Comparison of ENCODE assay signal across 18 mouse cellular contexts in genomic region chr12:34221014-34221413, GRCm38 (mm10).
DNase-seq lines count a peak whose midpoint lies in the region; ATAC-seq lines count a peak whose summit lies in the region.
"Had no signal": no experiment of that assay in that cellular context is flagged by ENCODE, and none has a peak within 500 bp of the region (broad histone marks: within the 10 kb centered on the region; RNA-seq: fewer than 3 reads in every experiment).

No protein-coding gene starts in this region.

- H3K27ac ChIP-seq in embryonic facial prominence, embryonic 11.5 days (replicated peaks; ENCODE audit: low read depth, low read length), result no peak overlapping the region
- peak overlapping the region; percentile 50; the same call in 1 of the 2 replicates for H3K27ac ChIP-seq in limb, embryonic 11.5 days (replicated peaks; ENCODE audit: low read depth, low read length)
- H3K27ac ChIP-seq: liver, embryonic 14.5 days; midbrain, embryonic 10.5 days had no signal

- DNase-seq in embryo, embryonic 10 days (ENCODE audit: low spot score), result peak; percentile 37
- no peak for DNase-seq in embryo, embryonic 9.5 days (ENCODE audit: extremely low spot score)
- peak; percentile 77 for DNase-seq in embryonic facial prominence, embryonic 11.5 days (ENCODE audit: low spot score)
- DNase-seq in limb, embryonic 11.5 days (ENCODE audit: low spot score), result peak; percentile 71
- DNase-seq in mesoderm, embryonic 11.5 days (ENCODE audit: low read depth, low spot score), result peak; percentile 66
- DNase-seq in left cerebral cortex, adult 9 months (ENCODE audit: low spot score in 2 of 2), result no peak
- DNase-seq in thymus, postnatal 4 days, result no peak
- no peak for DNase-seq in layer of hippocampus, postnatal 36 days
- DNase-seq: adrenal gland, postnatal 36 days; cerebellum, adult 8-10 months; kidney, adult 11 months; kidney, postnatal 14 days; retina, postnatal 1 day; thymus, adult 18-20 months had no signal

- H3K4me2 ChIP-seq in embryonic facial prominence, embryonic 11.5 days (ENCODE audit: low read depth, low read length), result no peak overlapping the region
- peak overlapping the region; percentile 12; the same call in 1 of the 2 replicates for H3K4me2 ChIP-seq in limb, embryonic 11.5 days (ENCODE audit: low read depth, severe bottlenecking)
- H3K4me2 ChIP-seq: heart, embryonic 12.5 days had no signal

- H3K27me3 ChIP-seq in embryonic facial prominence, embryonic 11.5 days (ENCODE audit: control insufficient read depth, insufficient read depth, low read length), result no peaks in the 10 kb centered on the region
- no peaks in the 10 kb centered on the region for H3K27me3 ChIP-seq in limb, embryonic 11.5 days (ENCODE audit: control insufficient read depth, insufficient read depth, low read length)
- H3K27me3 ChIP-seq: heart, embryonic 12.5 days had no signal

- no peak overlapping the region for H3K9ac ChIP-seq in embryonic facial prominence, embryonic 11.5 days (replicated peaks; ENCODE audit: low read length)
- H3K9ac ChIP-seq in limb, embryonic 11.5 days (ENCODE audit: low read length), result no peak overlapping the region
- H3K9ac ChIP-seq: heart, embryonic 12.5 days; liver, embryonic 14.5 days had no signal

- WGBS in embryonic facial prominence, embryonic 11.5 days, result 44% methylated on average over 9 of the region's 9 CpGs
- WGBS in limb, embryonic 11.5 days, result 24% methylated on average over 9 of the region's 9 CpGs

- H3K9me3 ChIP-seq in embryonic facial prominence, embryonic 11.5 days (replicated peaks; ENCODE audit: control insufficient read depth, low read length), result no peaks in the 10 kb centered on the region
- no peaks in the 10 kb centered on the region for H3K9me3 ChIP-seq in limb, embryonic 11.5 days (ENCODE audit: control insufficient read depth, low read length)
- H3K9me3 ChIP-seq: heart, embryonic 12.5 days; midbrain, embryonic 10.5 days had no signal

- no peaks in the 10 kb centered on the region for H3K36me3 ChIP-seq in embryonic facial prominence, embryonic 11.5 days (replicated peaks; ENCODE audit: control insufficient read depth, insufficient read depth, low read depth, low read length)
- no peaks in the 10 kb centered on the region for H3K36me3 ChIP-seq in limb, embryonic 11.5 days (ENCODE audit: control insufficient read depth, insufficient read depth, low read length)
- H3K36me3 ChIP-seq: heart, embryonic 12.5 days; midbrain, embryonic 10.5 days had no signal

- H3K4me1 ChIP-seq in embryonic facial prominence, embryonic 11.5 days (ENCODE audit: control insufficient read depth, insufficient read depth, low read length), result no peaks in the 10 kb centered on the region
- H3K4me1 ChIP-seq in limb, embryonic 11.5 days (ENCODE audit: control insufficient read depth, insufficient read depth, low read length), result peaks cover 24% of the 10 kb centered on the region
- H3K4me1 ChIP-seq: heart, embryonic 12.5 days had no signal

- ATAC-seq in embryonic facial prominence, embryonic 11.5 days (replicated peaks; ENCODE audit: insufficient number of reproducible peaks, low FRiP score, low TSS enrichment, low read depth), result no peak
- ATAC-seq in limb, embryonic 11.5 days (ENCODE audit: insufficient number of reproducible peaks, low FRiP score, low TSS enrichment, low read depth), result 0 out of 2 replicates have a peak, but pooled peaks have one; percentile 29
- ATAC-seq: hindbrain, embryonic 16.5 days had no signal

- no peak overlapping the region for H3K4me3 ChIP-seq in embryonic facial prominence, embryonic 11.5 days (ENCODE audit: low read depth, low read length)
- H3K4me3 ChIP-seq in limb, embryonic 11.5 days (ENCODE audit: low read depth, low read length), result no peak overlapping the region
- H3K4me3 ChIP-seq: heart, embryonic 12.5 days; midbrain, embryonic 10.5 days had no signal

Comparison
In these comparisons a context has a peak if more than half of its experiments do, and no peak if none do; other contexts are left out.
1. DNase-seq: peak in embryo, embryonic 10 days (single experiment), embryonic facial prominence, embryonic 11.5 days (single experiment), limb, embryonic 11.5 days (single experiment) and mesoderm, embryonic 11.5 days (single experiment); none in embryo, embryonic 9.5 days (single experiment), left cerebral cortex, adult 9 months (0 of 2), thymus, postnatal 4 days (single experiment) and layer of hippocampus, postnatal 36 days (0 of 2).